Mouse (Mus musculus) stomach, embryonic 14.5 days (tissue): ENCODE results near the gene Elf3. TPM values are rescaled to one million over a fixed set of nuclear protein-coding genes. Genes with fewer than 3 reads are reported as not detected.

Source experiments
- ATAC-seq: fragments of 200-750 bp; cut with Nextera tagmentation; 2 replicates; pipeline ENCODE4 v1.8.0; 2017; ENCODE audit warnings: low read depth, moderate TSS enrichment; ENCODE audit not compliant: insufficient number of reproducible peaks, insufficient read depth, low FRiP score
- H3K27ac ChIP-seq: fragments of 300-500 bp; sonication (generic); 2 replicates; pipeline ENCODE4 v1.5.1; 2014; ENCODE audit warnings: mild to moderate bottlenecking, low read length, moderate library complexity, mixed read lengths
- H3K27me3 ChIP-seq: fragments of 300-500 bp; sonication (generic); 2 replicates; pipeline ENCODE4 v1.6.1; 2014; ENCODE audit warnings: low read length, control low read depth, mixed read lengths; ENCODE audit not compliant: control insufficient read depth, insufficient read depth
- H3K36me3 ChIP-seq: fragments of 300-500 bp; sonication (generic); 2 replicates; pipeline ENCODE4 v1.6.1; 2014; ENCODE audit warnings: mild to moderate bottlenecking, control low read depth, low read length, moderate library complexity, mixed read lengths; ENCODE audit not compliant: control insufficient read depth, insufficient read depth
- H3K4me1 ChIP-seq: fragments of 300-500 bp; sonication (generic); 2 replicates; pipeline ENCODE4 v1.6.1; 2014; ENCODE audit warnings: low read length, control low read depth, mixed read lengths; ENCODE audit not compliant: control insufficient read depth, insufficient read depth
- H3K4me2 ChIP-seq: fragments of 300-500 bp; sonication (generic); replicated peaks from 2 replicates; pipeline ENCODE4 v1.6.1; 2014; ENCODE audit warnings: low read depth, low read length, control low read depth
- H3K4me3 ChIP-seq: fragments of 300-500 bp; sonication (generic); 2 replicates; pipeline ENCODE4 v1.5.1; 2014; ENCODE audit warnings: low read depth, low read length, control low read depth
- H3K9ac ChIP-seq: fragments of 300-500 bp; sonication (generic); replicated peaks from 2 replicates; pipeline ENCODE4 v1.6.1; 2014; ENCODE audit warnings: low read depth, mild to moderate bottlenecking, control low read depth, low read length, moderate library complexity, mixed read lengths
- H3K9me3 ChIP-seq: fragments of 300-500 bp; sonication (generic); 2 replicates; pipeline ENCODE4 v1.6.1; 2016; ENCODE audit warnings: low read depth, low read length, control low read depth; ENCODE audit not compliant: control insufficient read depth
- WGBS: fragments of 180-500 bp; shearing (Covaris S2); extraction: QIAGEN DNeasy Blood & Tissue Kit; methylation state at CpG from one replicate; pipeline ENCODE4 v1.1.7; 2014; 5-methylcytosine and 5-hydroxymethylcytosine counted together
- polyA plus RNA-seq: library from polyadenylated mRNA; unstranded; fragments of >200 nt; fragmentation: Nextera tagmentation; extraction: Ambion mirVana; gene quantifications from 2 replicates; pipeline ENCODE4 v1.2.1, GENCODE M21; 2014

Elf3 gene
- polyA plus RNA-seq, 1 experiment from 2014 or later = 98.9 TPM

- H3K4me1 ChIP-seq = no peaks in the 10 kb centered on the region
- no peaks in the 10 kb centered on the region for H3K9me3 ChIP-seq
- H3K4me2 ChIP-seq = no peak overlapping the region
- H3K27me3 ChIP-seq = no peaks in the 10 kb centered on the region
- H3K27ac ChIP-seq = no peak overlapping the region
- peak; percentile 64; the same call in 1 of the 2 replicates for ATAC-seq
- no peak overlapping the region for H3K9ac ChIP-seq
- 59% methylated on average over 9 of the region's 9 CpGs for WGBS
- no peak overlapping the region for H3K4me3 ChIP-seq
- no peaks in the 10 kb centered on the region for H3K36me3 ChIP-seq
Measured at GRCm38 (mm10) chr1:135208716-135209115, 49.7 kb downstream of the Elf3 start.

DNA sequence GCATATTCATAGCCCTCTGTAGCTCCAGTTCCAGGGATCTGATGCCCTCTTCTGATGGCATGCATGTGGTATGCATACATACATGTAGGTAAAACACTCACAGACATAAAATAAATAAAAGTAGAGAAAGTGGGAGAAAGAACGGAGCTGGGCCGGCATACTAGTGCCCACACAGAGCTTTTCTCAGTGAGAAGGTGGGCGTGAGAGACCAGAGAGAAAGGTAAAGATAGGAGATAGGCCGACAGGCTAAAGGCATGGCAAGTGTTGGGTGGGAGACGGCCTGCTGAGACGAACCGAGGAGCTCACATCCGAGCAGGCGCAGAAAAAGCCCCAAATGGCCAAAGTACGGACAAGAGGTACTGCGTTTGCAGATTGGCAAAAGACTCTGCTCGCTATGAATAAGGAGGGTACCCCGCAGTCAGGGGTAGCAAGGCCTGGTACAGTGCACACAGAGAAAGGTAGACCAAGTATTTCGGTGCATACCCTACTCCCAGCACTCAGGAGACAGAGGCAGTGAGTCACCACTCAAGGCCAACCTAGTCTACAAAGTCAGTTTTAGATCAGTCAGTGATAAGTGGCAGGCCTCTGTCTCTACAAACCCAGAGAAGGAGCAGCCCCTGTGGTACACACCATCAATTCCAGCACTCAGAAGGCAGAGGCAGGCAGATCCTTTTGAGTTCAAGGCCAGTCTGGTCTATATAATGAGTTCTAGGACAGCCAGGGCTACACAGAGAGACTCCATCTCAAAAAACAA is 51.6 kb downstream of the Elf3 start:
- no peak for ATAC-seq
- Histone ChIP-seq H3K9ac (no peak overlapping the region), H3K36me3 (no peaks in the 10 kb centered on the region), H3K27ac (no peak overlapping the region), H3K4me3 (no peak overlapping the region), H3K4me2 (no peak overlapping the region), H3K9me3 (no peaks in the 10 kb centered on the region), H3K4me1 (no peaks in the 10 kb centered on the region), H3K27me3 (no peaks in the 10 kb centered on the region)
- 88% methylated on average over 14 of the region's 14 CpGs for WGBS

DNA sequence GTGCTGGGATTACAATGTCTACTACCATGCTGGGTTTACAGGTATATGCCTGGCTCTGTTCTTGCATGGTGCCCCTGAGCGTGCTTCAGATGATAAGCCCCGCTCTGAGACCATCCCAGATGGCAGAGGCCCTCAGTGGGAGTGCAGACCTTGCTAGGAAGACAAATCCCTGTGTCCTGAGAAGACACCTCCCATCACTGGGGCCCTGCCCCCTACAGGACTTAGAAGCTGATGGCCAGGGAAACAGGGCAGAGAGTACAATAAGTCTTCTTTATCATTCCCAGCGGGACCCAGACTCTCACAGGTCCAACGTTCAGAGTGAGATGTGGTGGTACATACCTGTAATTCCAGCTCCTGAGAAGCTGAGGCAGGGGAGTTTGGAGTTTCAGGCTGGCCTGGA is 53.1 kb downstream of the Elf3 start:
- no peak for ATAC-seq

GRCm38 (mm10) chr1:135204196-135205126 is 53.9 kb downstream of the Elf3 start:
- H3K27ac ChIP-seq = peak overlapping the region; percentile 68; the same call in 1 of the 2 replicates
- H3K4me3 ChIP-seq = no peak overlapping the region
- H3K27me3 ChIP-seq = no peaks in the 10 kb centered on the region
- H3K9ac ChIP-seq = no peak overlapping the region
- no peaks in the 10 kb centered on the region for H3K36me3 ChIP-seq
- peak; percentile 87 for ATAC-seq
- H3K4me2 ChIP-seq = no peak overlapping the region
- no peaks in the 10 kb centered on the region for H3K9me3 ChIP-seq
- H3K4me1 ChIP-seq = no peaks in the 10 kb centered on the region
- WGBS = 30% methylated on average over 12 of the region's 12 CpGs

More for the DNA sequence above, 53.1 kb downstream of the Elf3 start:
- Histone ChIP-seq H3K4me1 (no peaks in the 10 kb centered on the region), H3K27ac (peak overlapping the region; percentile 68; the same call in 1 of the 2 replicates), H3K27me3 (no peaks in the 10 kb centered on the region), H3K4me2 (no peak overlapping the region), H3K36me3 (no peaks in the 10 kb centered on the region), H3K4me3 (no peak overlapping the region), H3K9ac (no peak overlapping the region), H3K9me3 (no peaks in the 10 kb centered on the region)
- WGBS = 55% methylated on average over 4 of the region's 4 CpGs

Other genes starting within 250 kb of the Elf3 start
- 1.5 and 1.8 TPM in 2 replicates for gene Lgr6, start 153.3 kb downstream of the Elf3 start, polyA plus RNA-seq
- gene Ptpn7, start 125.9 kb downstream of the Elf3 start, polyA plus RNA-seq = 1.1 and 1.2 TPM in 2 replicates
- 55.5 and 57.4 TPM in 2 replicates for gene Arl8a, start 111.7 kb downstream of the Elf3 start, polyA plus RNA-seq
- gene Gpr37l1, start 90.9 kb downstream of the Elf3 start, polyA plus RNA-seq = 0.69 and 0.71 TPM in 2 replicates
- 124 and 128 TPM in 2 replicates for gene Rnpep, start 25.5 kb upstream of the Elf3 start, polyA plus RNA-seq
- 179 and 203 TPM in 2 replicates for gene Timm17a, start 55.2 kb upstream of the Elf3 start, polyA plus RNA-seq
- gene Lmod1, start 66.2 kb upstream of the Elf3 start, polyA plus RNA-seq = 12.6 and 13.2 TPM in 2 replicates
- gene Shisa4, start 116.7 kb upstream of the Elf3 start, polyA plus RNA-seq = 41.4 and 44.5 TPM in 2 replicates
- gene Ipo9, start 171.9 kb upstream of the Elf3 start, polyA plus RNA-seq = 150 and 154 TPM in 2 replicates